Mouse (Mus musculus) myocyte (in vitro differentiated cells): ENCODE data around the gene Cmtm6. TPM values are rescaled to one million over a fixed set of nuclear protein-coding genes. Genes with fewer than 3 reads are reported as not detected.
"Not testable (repeated sequence)": the region's sequence is repeated elsewhere in the genome, so short reads cannot be mapped to it uniquely, and the experiment has no call there.

Source experiments
- H3K27me3 ChIP-seq: one replicate; pipeline ENCODE4 v1.6.1; 2011; ENCODE audit not compliant: control insufficient read depth, insufficient read depth, insufficient read length
- H3K36me3 ChIP-seq: one replicate; pipeline ENCODE4 v1.6.1; 2011; ENCODE audit not compliant: control insufficient read depth, insufficient read depth
- H3K4me2 ChIP-seq: one replicate; pipeline ENCODE4 v1.6.1; 2011; ENCODE audit warnings: low read depth, control low read depth
- H3K4me3 ChIP-seq: one replicate; pipeline ENCODE4 v1.5.1; 2011; ENCODE audit warnings: mild to moderate bottlenecking, control low read depth, moderate library complexity
- H3K79me2 ChIP-seq: one replicate; pipeline ENCODE4 v1.6.1; 2011; ENCODE audit not compliant: control insufficient read depth, insufficient read depth
- H3ac ChIP-seq: one replicate; pipeline ENCODE4 v1.6.1; 2011; ENCODE audit not compliant: control insufficient read depth, insufficient read length
- CEBPB ChIP-seq: IDR thresholded peaks from 2 replicates; pipeline ENCODE4 v1.6.1; 2011; ENCODE audit warnings: mild to moderate bottlenecking, moderate library complexity; ENCODE audit not compliant: poor library complexity, insufficient read depth, severe bottlenecking
- E2F4 ChIP-seq: IDR thresholded peaks from one replicate; pipeline ENCODE4 v1.6.1; 2011; ENCODE audit warnings: mild to moderate bottlenecking, control low read depth, moderate library complexity; ENCODE audit not compliant: insufficient read depth
- MAX ChIP-seq: IDR thresholded peaks from one replicate; pipeline ENCODE4 v1.6.1; 2011; ENCODE audit warnings: low read depth, mild to moderate bottlenecking, control low read depth
- MYOD1 ChIP-seq, 3 experiments: IDR thresholded peaks; one replicate each; pipeline ENCODE4 v1.6.1; 2011; ENCODE audit warnings: control low read depth in 2 of 3, low read depth in 2 of 3, mild to moderate bottlenecking in 2 of 3, moderate library complexity in 1 of 3; ENCODE audit not compliant: insufficient read length in 2 of 3, control insufficient read depth in 1 of 3
- MYOG ChIP-seq, 3 experiments: IDR thresholded peaks; one replicate each; pipeline ENCODE4 v1.6.1; 2011; ENCODE audit warnings: control low read depth in 2 of 3, low read depth in 2 of 3, mild to moderate bottlenecking in 2 of 3; ENCODE audit not compliant: insufficient read length in 2 of 3, control insufficient read depth in 1 of 3, insufficient read depth in 1 of 3
- POLR2A ChIP-seq: IDR thresholded peaks from one replicate; pipeline ENCODE4 v1.6.1; 2011; ENCODE audit warnings: low read depth, mild to moderate bottlenecking, control low read depth, moderate library complexity; ENCODE audit not compliant: insufficient read length
- POLR2AphosphoS2 ChIP-seq: IDR thresholded peaks from one replicate; pipeline ENCODE4 v1.6.1; 2011; ENCODE audit warnings: low read depth, control low read depth; ENCODE audit not compliant: insufficient read length
- REST ChIP-seq: IDR thresholded peaks from one replicate; pipeline ENCODE4 v1.6.1; 2011; ENCODE audit warnings: mild to moderate bottlenecking, control low read depth, moderate library complexity; ENCODE audit not compliant: insufficient read depth, insufficient read length
- SRF ChIP-seq: IDR thresholded peaks from one replicate; pipeline ENCODE4 v1.6.1; 2011; ENCODE audit warnings: low read depth; ENCODE audit not compliant: control insufficient read depth, insufficient read length
- TCF12 ChIP-seq: IDR thresholded peaks from one replicate; pipeline ENCODE4 v1.6.1; 2011; ENCODE audit warnings: mild to moderate bottlenecking, control low read depth; ENCODE audit not compliant: poor library complexity, insufficient read depth, severe bottlenecking
- TCF3 ChIP-seq: IDR thresholded peaks from one replicate; pipeline ENCODE4 v1.6.1; 2011; ENCODE audit warnings: low read depth, control low read depth; ENCODE audit not compliant: insufficient read length
- USF1 ChIP-seq: IDR thresholded peaks from one replicate; pipeline ENCODE4 v1.6.1; 2011; ENCODE audit warnings: low read depth, mild to moderate bottlenecking, control low read depth, moderate library complexity
- polyA plus RNA-seq: library from polyadenylated mRNA; unstranded; fragments of >200 nt; fragmentation: generic; extraction: Trizol; gene quantifications from one replicate; pipeline ENCODE4 v1.2.1, GENCODE M21; 2012; ENCODE audit warnings: missing spikeins

The Cmtm6 gene
- polyA plus RNA-seq, 1 experiment = 14.3 TPM

- TF ChIP-seq TCF12 = no peak
- Histone ChIP-seq H3K4me3 (no peak overlapping the region), H3K79me2 (peaks cover 17% of the 10 kb centered on the region), H3K36me3 (peaks cover 79% of the 10 kb centered on the region), H3K27me3 (no peaks in the 10 kb centered on the region), H3K4me2 (no peak overlapping the region), H3ac (no peak overlapping the region)
Observed at GRCm38 (mm10) chr9:114710345-114710744, 20.6 kb upstream of the Cmtm6 start.

GRCm38 (mm10) chr9:114713481-114713880, 17.4 kb upstream of the Cmtm6 start:
- no peak overlapping the region for H3K4me3 ChIP-seq
- no peak overlapping the region for H3ac ChIP-seq
- no peak overlapping the region for H3K4me2 ChIP-seq
- H3K79me2 ChIP-seq = peaks cover 4% of the 10 kb centered on the region
- H3K27me3 ChIP-seq = no peaks in the 10 kb centered on the region
- peaks cover 76% of the 10 kb centered on the region for H3K36me3 ChIP-seq
- no peak for TF ChIP-seq TCF3
- no peak for TF ChIP-seq MYOD1 (IDR thresholded peaks at IDR 0.05; ENCODE audit: control insufficient read depth in 1 of 3, insufficient read length in 2 of 3, low read depth in 2 of 3)
- no peak for TF ChIP-seq USF1
- TF ChIP-seq MYOG (IDR thresholded peaks at IDR 0.05; ENCODE audit: control insufficient read depth in 1 of 3, insufficient read depth in 1 of 3, insufficient read length in 2 of 3, low read depth in 2 of 3) = no peak
- TF ChIP-seq MAX = no peak
- no peak for TF ChIP-seq CEBPB
- no peak for TF ChIP-seq POLR2A
- TF ChIP-seq TCF12 = no peak
- no peak for TF ChIP-seq E2F4
- TF ChIP-seq SRF = no peak
- no peak for TF ChIP-seq POLR2AphosphoS2
- no peak for TF ChIP-seq REST

- Histone ChIP-seq H3K27me3 (no peaks in the 10 kb centered on the region), H3K79me2 (no peaks in the 10 kb centered on the region), H3ac (no peak overlapping the region), H3K4me2 (no peak overlapping the region), H3K4me3 (no peak overlapping the region), H3K36me3 (peaks cover 73% of the 10 kb centered on the region)
- no peak for TF ChIP-seq SRF
- peak in 1 of 3 experiments; percentile 58 for TF ChIP-seq MYOG (IDR thresholded peaks at IDR 0.05; ENCODE audit: control insufficient read depth in 1 of 3, insufficient read depth in 1 of 3, insufficient read length in 2 of 3, low read depth in 2 of 3)
- peak in 1 of 3 experiments; percentile 9 for TF ChIP-seq MYOD1 (IDR thresholded peaks at IDR 0.05; ENCODE audit: control insufficient read depth in 1 of 3, insufficient read length in 2 of 3, low read depth in 2 of 3)
Observed at GRCm38 (mm10) chr9:114716677-114717331, 14.1 kb upstream of the Cmtm6 start.

- H3K4me3 ChIP-seq = no peak overlapping the region
Observed at GRCm38 (mm10) chr9:114727315-114727714, 3.6 kb upstream of the Cmtm6 start.

GRCm38 (mm10) chr9:114728432-114728831, 2.5 kb upstream of the Cmtm6 start:
- not testable (repeated sequence) for H3K27me3 ChIP-seq

More at GRCm38 (mm10) chr9:114727315-114727714, 3.6 kb upstream of the Cmtm6 start:
- no peak for TF ChIP-seq MYOG (IDR thresholded peaks at IDR 0.05; ENCODE audit: control insufficient read depth in 1 of 3, insufficient read depth in 1 of 3, insufficient read length in 2 of 3, low read depth in 2 of 3)
- TF ChIP-seq CEBPB = no peak
- no peak for TF ChIP-seq POLR2A
- TF ChIP-seq USF1 = no peak
- TF ChIP-seq TCF12 = no peak
- TF ChIP-seq MAX = no peak
- no peak for TF ChIP-seq MYOD1 (IDR thresholded peaks at IDR 0.05; ENCODE audit: control insufficient read depth in 1 of 3, insufficient read length in 2 of 3, low read depth in 2 of 3)
- no peak for TF ChIP-seq E2F4
- no peak for TF ChIP-seq TCF3
- no peak for TF ChIP-seq POLR2AphosphoS2
- no peak for TF ChIP-seq REST
- H3K27me3 ChIP-seq = no peaks in the 10 kb centered on the region
- no peak overlapping the region for H3ac ChIP-seq
- no peak overlapping the region for H3K4me2 ChIP-seq
- peaks cover 6% of the 10 kb centered on the region for H3K79me2 ChIP-seq
- H3K36me3 ChIP-seq = peaks cover 22% of the 10 kb centered on the region

More at GRCm38 (mm10) chr9:114728432-114728831, 2.5 kb upstream of the Cmtm6 start:
- Histone ChIP-seq H3K36me3 (peaks cover 17% of the 10 kb centered on the region), H3K79me2 (peaks cover 13% of the 10 kb centered on the region)
- not testable (repeated sequence) for H3K4me2 ChIP-seq, H3K4me3 ChIP-seq, H3ac ChIP-seq
